Mouse (Mus musculus) spleen, adult 2 months (tissue): ENCODE data around the gene Srgap2. TPM values are rescaled to one million over a fixed set of nuclear protein-coding genes. Genes with fewer than 3 reads are reported as not detected.
"Not testable (repeated sequence)": the region's sequence is repeated elsewhere in the genome, so short reads cannot be mapped to it uniquely, and the experiment has no call there.

ENCODE experiments used
- DNase-seq, 2 experiments: peaks; one replicate each; pipeline versions ENCODE4 v3.0.0 to v3.0.0-alpha.2; 2012 to 2021; ENCODE audit warnings: low spot score in 2 of 2, low read depth in 1 of 2
- H3K27ac ChIP-seq: fragments of 200-500 bp; 2 replicates; pipeline ENCODE4 v1.5.1; 2012; ENCODE audit warnings: low read length, inconsistent platforms; ENCODE audit not compliant: insufficient read depth
- H3K27me3 ChIP-seq: fragments of 200-500 bp; 2 replicates; pipeline ENCODE4 v1.6.1; 2012; ENCODE audit warnings: mild to moderate bottlenecking, moderate library complexity, low read length, inconsistent platforms; ENCODE audit not compliant: control insufficient read depth, insufficient read depth
- H3K36me3 ChIP-seq: fragments of 200-500 bp; 2 replicates; pipeline ENCODE4 v1.6.1; 2012; ENCODE audit warnings: mild to moderate bottlenecking, low read length, inconsistent platforms; ENCODE audit not compliant: control insufficient read depth, insufficient read depth
- H3K4me1 ChIP-seq: fragments of 200-500 bp; 2 replicates; pipeline ENCODE4 v1.6.1; 2011; ENCODE audit warnings: inconsistent platforms; ENCODE audit not compliant: control insufficient read depth, insufficient read depth, insufficient read length
- H3K4me3 ChIP-seq: fragments of 200-500 bp; 2 replicates; pipeline ENCODE4 v1.5.1; 2011; ENCODE audit warnings: mild to moderate bottlenecking, inconsistent platforms; ENCODE audit not compliant: insufficient read depth, insufficient read length; ENCODE audit errors: extremely low read depth
- CTCF ChIP-seq: fragments of 200-500 bp; IDR thresholded peaks from 2 replicates; pipeline ENCODE4 v1.5.1; 2011; ENCODE audit warnings: mild to moderate bottlenecking, inconsistent platforms; ENCODE audit not compliant: insufficient read depth, insufficient read length, insufficient replicate concordance; ENCODE audit errors: extremely low read depth
- POLR2A ChIP-seq: fragments of 200-500 bp; IDR thresholded peaks from 2 replicates; pipeline ENCODE4 v1.6.1; 2011; ENCODE audit warnings: low read depth, low read length, inconsistent platforms
- WGBS: fragments of 180-500 bp; shearing (Covaris S2); methylation state at CpG from one replicate; pipeline ENCODE4 v1.1.7; 2018; 5-methylcytosine and 5-hydroxymethylcytosine counted together
- polyA plus RNA-seq: library from polyadenylated mRNA; depleted of rRNA; stranded (reverse); fragments of >200 nt; gene quantifications from 2 replicates; pipeline ENCODE4 v1.2.3, GENCODE M21; 2012; rRNA removed

Gene Srgap2
- polyA plus RNA-seq, result 11.0 and 12.5 TPM in 2 replicates

GRCm38 (mm10) chr1:131527281-131528080, at the start of gene Srgap2, which contains the start of gene Fam72a:
TSS of gene Srgap2 (minus strand) at chr1:131527352.
TSS of gene Fam72a (plus strand) at chr1:131527903.
- Histone ChIP-seq H3K4me3 (peak within 1 kb of the TSS; percentile 90), H3K36me3 (no peaks in the 10 kb centered on the region), H3K27me3 (no peaks in the 10 kb centered on the region), H3K4me1 (peaks cover 9% of the 10 kb centered on the region), H3K27ac (peak within 1 kb of the TSS; percentile 91)
- peak; percentile 95 to 100 for DNase-seq
- TF ChIP-seq POLR2A, result peak; percentile 95
- TF ChIP-seq CTCF, result no peak
- WGBS, result under 1% methylated on average over 44 of the region's 44 CpGs

- 93% methylated on average over 14 of the region's 14 CpGs for WGBS
- Histone ChIP-seq H3K27ac (no peak overlapping the region), H3K36me3 (no peaks in the 10 kb centered on the region), H3K27me3 (no peaks in the 10 kb centered on the region), H3K4me3 (no peak overlapping the region), H3K4me1 (no peaks in the 10 kb centered on the region)
- TF ChIP-seq CTCF (no peak), POLR2A (no peak)
- peak; percentile 6 to 34 for DNase-seq
These were observed 46.6 kb upstream of the Srgap2 start for GRCm38 (mm10) chr1:131573721-131574120.

DNA sequence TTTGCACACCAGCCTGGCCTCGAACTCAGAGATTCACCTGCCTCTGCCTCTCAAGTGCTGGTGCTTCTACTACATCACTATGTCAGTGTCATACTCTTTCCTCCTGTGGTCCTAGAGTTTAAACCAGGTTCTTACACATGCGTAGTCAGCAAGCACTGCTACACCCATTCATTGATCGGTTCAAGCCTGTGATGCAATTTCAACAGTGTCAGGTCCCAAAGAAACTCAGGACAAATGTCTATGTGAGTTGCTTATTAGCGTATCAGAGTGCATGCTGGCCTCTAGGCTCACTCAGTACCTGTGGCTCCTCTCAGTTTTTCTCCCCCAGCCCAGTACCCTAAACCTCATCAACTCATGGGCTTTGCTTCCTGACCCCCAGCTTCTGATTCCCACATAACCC, 43.2 kb upstream of the Srgap2 start:
- no peak overlapping the region for H3K27ac ChIP-seq
- H3K4me3 ChIP-seq, result no peak overlapping the region
- H3K4me1 ChIP-seq, result no peaks in the 10 kb centered on the region
- DNase-seq, result no peak
- no peaks in the 10 kb centered on the region for H3K36me3 ChIP-seq
- H3K27me3 ChIP-seq, result no peaks in the 10 kb centered on the region
- 97% methylated on average over 4 of the region's 4 CpGs for WGBS
- TF ChIP-seq CTCF, result no peak
- no peak for TF ChIP-seq POLR2A

DNA sequence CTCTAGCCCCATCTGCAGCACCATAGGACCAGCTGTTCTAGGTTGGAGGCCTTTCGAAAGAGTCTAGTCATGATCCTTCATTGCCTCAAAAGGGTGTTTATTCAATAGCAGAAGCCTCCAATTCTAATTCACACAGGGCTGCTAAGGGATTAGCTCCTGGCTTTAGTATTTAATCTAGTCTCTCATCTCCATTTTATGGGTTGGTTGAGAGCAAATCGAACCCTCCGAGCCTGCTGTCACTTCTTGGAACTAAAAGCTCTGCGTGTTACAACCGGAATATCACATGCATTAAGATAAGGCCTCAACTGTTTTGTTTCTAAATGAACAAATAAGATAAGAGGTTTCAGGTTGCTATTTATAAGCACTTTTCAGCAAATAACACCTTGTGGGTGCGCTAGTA, 42.6 kb upstream of the Srgap2 start:
- TF ChIP-seq POLR2A, result no peak
- no peak for TF ChIP-seq CTCF

DNA sequence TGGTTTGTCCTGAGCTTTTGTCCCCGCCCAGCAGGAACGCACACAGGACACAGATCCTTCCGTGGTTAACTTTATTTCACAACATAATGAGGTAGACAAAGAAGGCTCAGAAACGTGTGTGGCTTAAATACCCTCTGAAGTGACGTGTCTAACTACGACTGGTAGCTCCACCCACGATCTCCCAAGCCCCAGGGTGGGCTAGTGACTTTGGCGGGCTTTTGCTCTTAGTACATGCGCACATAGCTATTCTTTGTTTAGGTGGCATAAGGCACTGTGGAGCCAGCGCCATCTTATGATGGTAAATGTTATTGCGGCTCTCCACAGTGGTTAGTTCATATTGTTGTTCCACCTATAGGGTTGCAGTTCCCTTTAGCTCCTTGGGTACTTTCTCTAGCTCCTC, 38.9 kb upstream of the Srgap2 start:
- H3K36me3 ChIP-seq, H3K4me3 ChIP-seq, H3K27me3 ChIP-seq, H3K27ac ChIP-seq, H3K4me1 ChIP-seq: not testable (repeated sequence)
- 19% methylated on average over 11 of the region's 11 CpGs for WGBS
- DNase-seq, result peak in 1 of 2 experiments; percentile 22

More for the DNA sequence above, 42.6 kb upstream of the Srgap2 start:
- Histone ChIP-seq H3K4me1 (no peaks in the 10 kb centered on the region), H3K27ac (no peak overlapping the region), H3K27me3 (no peaks in the 10 kb centered on the region), H3K4me3 (no peak overlapping the region), H3K36me3 (no peaks in the 10 kb centered on the region)
- DNase-seq, result no peak
- WGBS, result 93% methylated on average over 6 of the region's 6 CpGs

DNA sequence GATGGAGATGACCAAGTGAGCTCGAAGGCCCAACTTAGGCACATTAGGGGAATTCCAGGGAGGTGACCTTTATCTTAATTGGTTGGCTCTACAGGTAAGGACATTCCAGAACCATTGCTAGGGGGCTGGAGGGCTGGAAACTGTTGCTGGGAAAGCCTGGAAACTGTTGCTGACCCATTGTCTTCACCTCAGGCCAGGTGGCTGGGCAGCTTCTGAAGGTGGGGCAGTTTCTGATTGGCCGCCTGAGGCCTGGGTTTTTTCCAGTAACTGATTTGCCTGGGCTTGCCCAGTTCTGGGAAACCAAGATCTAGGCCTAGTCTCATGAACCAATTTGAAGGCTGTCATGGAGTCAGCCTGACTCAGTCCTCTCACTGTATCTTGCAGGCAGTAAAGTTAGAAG, 34.9 kb upstream of the Srgap2 start:
- TF ChIP-seq POLR2A (no peak), CTCF (no peak)
- DNase-seq, result no peak
- WGBS, result 93% methylated on average over 2 of the region's 2 CpGs
- no peaks in the 10 kb centered on the region for H3K36me3 ChIP-seq
- no peak overlapping the region for H3K4me3 ChIP-seq
- H3K27me3 ChIP-seq, result no peaks in the 10 kb centered on the region
- H3K4me1 ChIP-seq, result no peaks in the 10 kb centered on the region
- no peak overlapping the region for H3K27ac ChIP-seq

DNA sequence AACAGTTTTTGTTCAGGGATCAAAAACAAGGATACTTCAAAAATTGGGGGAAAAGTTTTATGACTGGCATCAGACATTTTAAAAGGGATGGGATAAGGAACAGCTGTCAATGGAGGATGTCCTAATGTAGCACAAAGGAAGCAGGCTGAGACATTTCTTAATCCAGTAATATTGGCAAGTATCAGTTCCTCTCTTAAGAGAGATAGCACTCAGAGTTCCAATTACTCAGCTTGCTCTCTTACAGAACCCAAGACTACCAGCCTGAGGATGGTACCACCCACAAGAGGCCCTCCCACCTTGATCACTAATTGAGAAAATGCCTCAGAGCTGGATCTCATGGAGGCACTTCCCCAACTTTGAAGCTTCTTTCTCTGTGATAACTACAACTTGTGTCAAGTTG, 33.3 kb upstream of the Srgap2 start:
- Histone ChIP-seq H3K4me1 (no peaks in the 10 kb centered on the region), H3K27ac (no peak overlapping the region), H3K4me3 (no peak overlapping the region), H3K27me3 (no peaks in the 10 kb centered on the region), H3K36me3 (no peaks in the 10 kb centered on the region)
- DNase-seq, result no peak
- TF ChIP-seq POLR2A (no peak), CTCF (no peak)
